Mouse (Mus musculus) liver, embryonic 14.5 days (tissue): ENCODE data around the gene Tmprss13.

Experiments
- CTCF ChIP-seq: IDR thresholded peaks from 2 replicates; pipeline ENCODE4 v1.5.1; 2016; ENCODE audit warnings: antibody characterized with exemption, low read depth, control low read depth
- EP300 ChIP-seq: IDR thresholded peaks from 2 replicates; pipeline ENCODE4 v1.6.1; 2016; ENCODE audit warnings: antibody characterized with exemption, low read depth

- TF ChIP-seq CTCF (peak; percentile 88), EP300 (no peak)
Observed at GRCm38 (mm10) chr9:45299231-45300006, 19.5 kb upstream of the Tmprss13 start.
